Mouse (Mus musculus) urinary bladder, postnatal 36 days (tissue): ENCODE measurements around the gene Vdr.

Experiments used
- DNase-seq, 2 experiments: peaks; one replicate each; pipeline ENCODE4 v3.0.0; 2022; ENCODE audit warnings: low spot score in 2 of 2, mixed read lengths in 1 of 2

Vdr gene

GRCm38 (mm10) chr15:97829432-97829831, 81.0 kb downstream of the Vdr start:
- DNase-seq: no peak

- no peak for DNase-seq
Observed at GRCm38 (mm10) chr15:97828901-97829338, 81.5 kb downstream of the Vdr start.

DNA sequence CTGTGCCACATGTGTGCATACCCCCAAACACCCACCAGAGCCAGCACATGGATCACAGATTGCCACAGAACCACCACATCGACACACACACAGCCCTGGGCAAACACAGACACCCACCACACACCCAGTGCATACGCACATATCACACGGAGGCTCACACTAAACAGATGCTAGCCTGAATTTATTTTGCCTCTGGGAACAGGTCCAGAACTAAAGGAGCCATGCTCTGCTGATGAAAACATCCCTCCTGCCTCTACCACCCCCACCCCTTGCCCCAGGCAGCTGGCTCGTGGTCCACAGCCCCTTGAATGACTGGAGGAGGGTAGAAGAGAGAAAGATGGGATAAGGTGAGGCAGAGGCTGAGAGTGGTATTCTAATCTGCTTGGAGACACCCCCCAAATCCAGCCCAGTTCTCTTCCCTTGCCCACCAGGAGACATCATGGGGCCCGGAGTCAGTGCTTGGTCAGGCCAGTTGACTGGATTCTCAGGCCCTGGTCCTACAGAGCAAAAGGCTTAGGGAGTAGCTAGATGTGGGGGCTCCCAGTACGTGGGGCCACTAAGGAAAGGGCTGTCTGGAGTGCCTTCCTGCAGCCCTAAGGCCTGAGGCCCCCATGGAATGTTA, 82.1 kb downstream of the Vdr start:
- no peak for DNase-seq

- DNase-seq: no peak
Observed at GRCm38 (mm10) chr15:97827401-97827800, 83.0 kb downstream of the Vdr start.

DNA sequence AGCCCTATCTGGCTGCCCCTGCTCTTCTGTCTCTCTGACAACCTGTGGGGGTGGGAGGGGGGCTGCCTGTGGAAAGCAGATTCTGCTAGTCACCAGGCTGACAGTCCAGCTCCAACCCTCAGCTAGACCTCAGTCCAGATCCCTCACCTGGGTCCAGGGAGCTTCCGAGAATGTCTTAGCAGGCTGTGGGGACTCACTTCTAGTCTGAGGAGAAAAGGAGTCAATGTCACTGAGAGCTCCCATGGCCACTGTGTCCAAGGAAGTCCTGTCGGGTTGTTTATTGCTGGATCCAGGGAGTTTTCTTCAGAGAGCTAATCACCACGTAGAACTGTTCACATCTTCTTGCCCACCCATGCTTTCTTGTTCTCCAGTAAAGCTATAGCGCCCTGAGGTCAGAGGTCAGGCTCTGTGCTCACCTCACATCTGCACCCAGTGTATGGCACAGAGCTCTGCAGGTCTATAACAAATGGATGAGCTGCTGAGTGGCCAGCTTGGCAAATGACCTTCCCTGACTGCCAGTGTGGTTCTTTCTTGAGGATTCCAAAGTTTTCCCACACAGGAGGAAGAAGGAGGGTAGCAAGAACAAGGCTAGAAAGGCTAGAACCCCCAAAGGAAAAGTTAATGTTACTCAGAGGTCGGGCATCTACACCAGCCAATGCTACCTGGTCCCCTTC, 83.7 kb downstream of the Vdr start:
- no peak for DNase-seq

DNA sequence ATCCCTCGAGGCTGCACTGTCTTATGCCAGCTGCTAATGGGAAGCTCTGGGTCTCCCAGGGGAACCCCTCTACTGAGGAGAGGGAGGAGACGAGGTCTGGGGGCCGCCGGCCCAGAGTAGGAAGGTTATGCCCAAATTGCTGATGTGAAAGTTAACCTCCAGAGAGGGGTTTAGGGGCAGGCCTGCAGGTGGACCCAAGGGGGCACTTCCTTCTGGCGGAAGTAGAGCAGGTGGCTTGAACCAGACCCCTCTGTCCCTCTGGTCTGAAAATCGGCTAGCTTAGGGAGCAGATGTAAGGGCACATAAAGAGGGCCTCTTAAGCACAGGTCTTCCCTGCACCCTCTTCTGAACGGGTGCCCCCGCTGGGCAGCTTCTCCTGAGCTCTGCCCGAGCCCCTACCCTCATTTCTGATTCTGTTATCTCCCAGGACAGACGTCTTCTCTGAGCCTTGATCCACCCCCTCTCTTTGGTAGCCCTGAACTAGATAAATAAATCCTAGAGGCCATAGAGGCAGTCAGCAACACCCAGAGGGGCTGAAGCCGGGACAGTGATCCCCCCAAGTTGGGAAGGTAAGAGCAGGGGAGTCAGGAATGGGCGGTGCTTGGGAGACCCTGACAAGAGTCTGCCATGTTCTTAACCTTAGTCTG, 84.4 kb downstream of the Vdr start:
- no peak for DNase-seq

DNA sequence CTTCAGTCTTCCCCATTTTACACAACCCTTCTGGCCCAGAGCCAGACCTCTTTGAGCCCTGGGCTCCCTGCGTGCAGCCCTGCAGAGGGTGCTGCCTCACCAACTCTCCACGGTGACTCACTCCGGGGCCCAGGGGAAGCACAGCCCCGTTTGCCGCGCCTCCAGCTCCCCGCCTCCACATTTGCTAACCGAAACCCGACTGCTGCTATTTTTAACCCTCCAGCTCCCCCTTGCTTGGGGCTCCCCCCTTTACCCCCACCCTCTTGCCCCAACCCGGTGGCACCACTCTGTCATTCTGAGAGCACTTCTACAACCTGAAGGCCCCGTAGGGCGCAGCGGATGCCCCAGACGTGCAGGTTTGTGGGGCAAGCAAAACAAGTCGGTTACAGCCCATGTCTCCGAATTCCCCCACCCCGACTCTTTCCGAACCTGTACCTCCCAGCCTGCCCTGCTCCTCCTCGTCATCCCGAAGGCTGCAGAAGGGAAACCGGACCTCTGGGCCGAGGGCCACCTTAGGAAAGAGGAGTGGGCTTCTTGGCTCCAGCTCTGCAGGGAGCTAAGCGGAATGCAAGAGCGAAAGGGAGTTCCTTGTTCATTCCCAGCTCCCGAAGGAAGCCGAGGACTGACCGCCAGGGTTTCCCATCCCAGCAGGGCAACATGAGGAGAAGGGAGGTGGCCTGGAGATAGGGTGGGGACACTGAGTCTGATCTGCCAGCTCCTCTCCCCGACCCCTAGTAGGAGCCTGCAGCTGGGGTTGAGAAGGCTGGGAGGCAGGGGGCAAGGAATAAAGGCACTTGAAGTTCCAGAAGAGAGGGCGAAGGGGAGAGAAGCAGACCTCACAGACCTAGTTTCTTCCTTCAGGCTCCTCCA, 85.1 kb downstream of the Vdr start:
- DNase-seq: peak; percentile 81 to 88

- DNase-seq: no peak
Observed at GRCm38 (mm10) chr15:97824042-97824441, 86.4 kb downstream of the Vdr start.

DNA sequence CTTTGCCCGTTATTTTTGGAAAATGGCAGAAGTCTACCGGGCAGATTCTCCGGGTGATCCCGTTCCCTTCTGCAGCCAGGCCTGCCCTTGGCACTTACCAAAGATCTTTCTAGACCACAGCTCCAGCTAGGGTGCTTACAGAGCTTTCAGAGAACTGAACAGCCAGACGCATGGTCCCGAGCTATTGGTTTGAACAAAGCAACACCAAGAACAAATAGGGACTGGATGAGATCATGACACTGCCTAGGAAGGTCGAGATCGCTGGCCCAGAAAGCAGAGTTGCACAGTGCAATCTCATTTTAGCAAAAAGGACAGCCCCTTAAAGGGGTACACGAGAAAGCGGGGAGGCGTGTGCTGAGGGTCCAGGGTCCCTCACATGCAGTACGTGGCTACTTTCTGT, 87.0 kb downstream of the Vdr start:
- DNase-seq: no peak

DNA sequence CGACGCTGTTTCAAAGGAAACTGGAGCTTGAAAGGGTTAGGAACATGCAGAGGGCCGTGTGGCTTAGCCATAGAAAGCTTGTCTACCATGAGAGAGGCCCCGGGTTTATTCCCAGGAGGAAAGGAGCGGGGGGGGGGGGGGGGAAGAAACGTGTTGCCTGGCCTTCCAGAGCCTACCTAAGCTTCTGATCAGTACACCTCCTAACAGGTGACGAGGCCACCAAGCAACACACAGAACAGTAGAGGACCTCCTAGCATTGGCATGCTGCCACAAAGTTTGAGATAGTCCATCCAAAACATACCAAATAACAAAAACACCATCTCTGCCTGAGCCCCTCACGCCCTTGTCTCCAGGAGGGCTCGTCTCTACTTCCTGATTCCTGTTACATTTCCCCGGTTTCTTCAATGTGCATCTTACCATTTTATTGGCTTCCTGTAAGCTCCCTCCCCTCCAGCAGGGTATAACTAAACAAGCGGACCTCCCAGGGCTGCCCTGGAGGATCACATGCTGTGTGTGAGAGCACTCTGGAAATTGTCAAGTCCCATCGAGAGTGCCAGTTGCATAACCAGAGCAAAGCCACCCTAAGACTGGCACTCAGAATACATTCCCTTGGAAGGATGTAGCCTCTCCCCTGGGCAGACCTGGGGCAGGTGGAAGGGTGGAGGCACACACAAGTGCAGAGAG, 87.7 kb downstream of the Vdr start:
- no peak for DNase-seq

- no peak for DNase-seq
Observed at GRCm38 (mm10) chr15:97821983-97822363, 88.5 kb downstream of the Vdr start.

DNA sequence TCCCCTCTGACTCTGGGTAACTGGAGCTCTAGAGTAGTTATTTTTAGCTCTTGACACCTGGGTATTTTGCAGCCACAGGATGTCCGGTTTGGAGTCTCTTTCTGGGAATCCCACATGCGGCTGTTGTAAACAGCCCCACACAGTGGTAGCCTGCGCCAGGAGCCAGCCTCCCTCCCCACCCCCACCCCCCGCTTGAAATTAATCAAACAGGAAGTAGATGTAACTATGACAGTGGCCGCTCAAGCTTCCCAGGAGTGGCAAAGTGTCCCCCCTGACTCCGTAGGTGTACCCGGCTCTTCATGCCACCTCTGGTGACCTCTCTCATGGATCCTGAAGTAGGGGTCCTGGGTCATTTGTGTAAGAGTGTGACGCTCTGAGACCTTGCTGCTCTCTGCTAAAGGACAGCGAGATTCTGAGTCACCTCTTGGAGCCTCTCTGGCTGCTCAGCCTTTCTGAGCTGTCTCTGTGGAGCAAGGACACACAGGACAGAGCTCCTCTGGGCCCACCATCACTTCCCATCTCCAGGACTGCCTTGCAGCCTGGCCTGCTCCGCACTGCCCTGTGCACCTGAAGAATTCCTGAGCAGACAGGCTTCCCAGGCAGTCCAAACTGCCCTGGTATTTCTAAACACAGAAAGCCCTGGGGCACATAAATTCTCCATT, 89.0 kb downstream of the Vdr start:
- no peak for DNase-seq

DNA sequence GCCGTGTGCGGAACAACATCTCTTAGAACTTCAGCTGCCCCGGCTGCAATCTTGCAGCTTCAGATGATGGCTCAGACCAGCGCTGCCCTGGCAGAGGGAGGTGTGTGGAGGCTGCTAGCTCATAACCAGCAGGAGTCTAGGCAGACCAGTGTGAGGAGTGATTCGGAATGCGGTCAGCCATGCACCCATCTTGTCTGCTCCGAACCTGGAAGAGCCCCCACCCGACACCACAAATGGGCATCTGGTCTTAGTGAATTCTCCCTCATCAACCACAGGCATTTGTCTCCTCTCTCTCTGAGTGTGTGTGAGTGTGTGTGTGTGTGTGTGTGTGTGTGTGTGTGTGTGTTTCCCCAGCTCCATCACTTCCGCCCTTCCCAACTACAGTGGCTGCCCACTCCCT, 90.5 kb downstream of the Vdr start:
- no peak for DNase-seq

DNA sequence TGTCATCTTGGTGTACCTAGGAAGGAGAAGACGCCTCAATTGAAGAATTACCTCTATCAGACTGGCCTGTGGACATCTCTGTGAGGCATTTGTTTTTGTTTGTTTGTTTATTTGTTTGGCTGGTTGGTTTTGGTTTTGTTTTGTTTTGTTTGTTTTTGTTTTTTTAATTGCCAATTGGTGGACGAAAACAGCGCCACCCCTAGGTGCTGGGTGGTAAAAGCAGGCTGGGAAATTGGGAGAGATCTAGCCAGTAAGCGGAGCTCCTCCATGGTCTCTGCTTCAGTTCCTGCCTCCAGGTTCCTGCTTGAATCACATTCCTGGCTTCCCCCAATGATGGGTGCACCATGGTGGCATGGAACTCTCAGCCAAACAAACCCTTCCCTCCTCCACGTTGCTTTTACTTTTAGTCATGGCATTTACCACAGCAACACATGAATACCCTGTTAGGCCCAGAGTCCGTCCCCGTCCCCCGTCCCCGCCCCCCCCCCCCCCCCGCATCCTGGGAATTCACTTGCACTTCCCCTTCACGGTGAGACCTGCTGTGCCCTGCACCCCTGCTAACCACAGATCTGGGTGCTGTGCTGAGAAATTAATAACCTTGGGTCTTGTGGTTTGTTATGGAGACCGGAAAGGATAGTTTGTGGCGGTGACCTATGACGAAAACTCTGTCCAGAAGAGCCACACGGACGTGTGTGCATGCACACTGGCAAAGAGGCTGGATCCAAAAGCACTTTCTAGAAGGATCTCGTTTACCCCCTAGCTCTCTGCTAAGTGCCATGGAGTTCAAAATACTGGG, 94.0 kb downstream of the Vdr start:
- no peak for DNase-seq

DNA sequence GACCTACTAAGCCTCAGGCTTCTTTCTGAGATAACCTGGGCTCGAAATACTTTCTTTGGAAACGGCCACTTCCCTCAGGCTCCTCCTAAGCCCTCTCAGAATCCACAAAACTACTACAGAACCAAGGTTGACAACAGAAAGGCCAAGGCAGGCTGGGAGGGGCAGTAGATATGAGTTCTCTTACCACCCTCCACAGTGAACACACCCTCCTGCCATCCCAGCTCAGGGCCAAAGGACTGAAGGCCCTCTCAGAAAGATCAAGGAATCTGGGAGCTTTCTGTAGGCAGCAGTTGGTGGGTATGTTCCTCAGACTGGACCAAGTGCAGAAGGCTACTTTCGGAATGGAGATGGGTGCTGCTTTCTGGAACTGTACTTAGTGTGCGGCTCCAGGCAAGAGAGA, 95.2 kb downstream of the Vdr start:
- DNase-seq: no peak

- DNase-seq: no peak
Observed at GRCm38 (mm10) chr15:97814703-97815102, 95.7 kb downstream of the Vdr start.

DNA sequence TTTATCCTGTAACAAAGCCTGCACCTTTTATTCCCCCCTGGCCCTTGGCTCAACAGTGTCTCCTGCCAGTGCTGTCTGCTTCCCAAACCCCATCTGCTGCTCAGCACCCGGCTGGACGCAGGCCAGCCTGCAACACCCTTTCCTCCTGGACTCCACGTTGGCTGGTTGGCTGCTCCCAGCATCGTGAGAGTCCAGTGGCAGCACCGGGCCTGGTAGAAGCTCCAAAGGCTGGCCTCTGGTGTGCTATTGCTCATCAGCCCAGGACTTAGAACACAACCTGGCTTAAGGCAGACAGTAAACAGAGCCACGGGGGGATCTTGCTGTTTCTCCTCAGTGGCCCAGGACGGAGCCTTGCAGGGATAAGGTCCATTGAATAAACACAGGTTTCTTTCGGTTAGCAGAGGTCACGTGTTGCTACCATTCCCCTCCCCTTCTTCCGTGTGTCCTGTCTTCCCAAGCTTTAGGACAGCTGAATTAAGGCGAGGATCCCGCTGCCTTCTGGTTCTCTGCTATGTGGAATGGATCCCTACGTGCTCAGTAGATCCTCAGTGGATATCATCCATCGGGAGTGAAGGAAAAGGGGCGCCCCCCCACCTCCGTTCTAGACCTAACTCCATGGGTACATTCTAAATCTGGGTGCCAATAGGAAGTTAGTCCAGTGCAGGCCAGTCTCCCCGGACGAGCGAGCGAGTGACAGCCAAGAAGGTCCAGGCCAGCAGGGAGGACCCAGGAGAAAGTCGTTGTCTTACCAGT, 96.8 kb downstream of the Vdr start:
- no peak for DNase-seq

DNA sequence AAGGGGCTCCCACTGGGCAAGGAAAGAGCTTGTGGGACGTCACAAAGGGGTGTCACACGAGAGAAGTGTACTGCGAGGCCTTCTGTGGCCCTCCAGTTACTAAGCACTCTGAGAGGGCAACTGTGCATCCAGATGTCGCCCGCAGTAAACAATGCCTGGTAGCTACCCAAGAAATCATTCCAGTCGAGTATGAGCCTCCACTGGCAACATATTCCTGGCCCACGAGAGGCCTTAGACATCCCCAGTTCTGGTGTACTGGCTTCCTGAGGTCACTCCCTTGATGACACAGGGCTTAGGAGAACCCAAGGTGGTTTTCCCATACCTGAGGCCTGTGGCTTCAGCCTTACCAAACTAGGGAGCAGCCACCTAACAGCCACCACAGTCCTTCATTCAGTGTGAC, 97.6 kb downstream of the Vdr start:
- DNase-seq: no peak

DNA sequence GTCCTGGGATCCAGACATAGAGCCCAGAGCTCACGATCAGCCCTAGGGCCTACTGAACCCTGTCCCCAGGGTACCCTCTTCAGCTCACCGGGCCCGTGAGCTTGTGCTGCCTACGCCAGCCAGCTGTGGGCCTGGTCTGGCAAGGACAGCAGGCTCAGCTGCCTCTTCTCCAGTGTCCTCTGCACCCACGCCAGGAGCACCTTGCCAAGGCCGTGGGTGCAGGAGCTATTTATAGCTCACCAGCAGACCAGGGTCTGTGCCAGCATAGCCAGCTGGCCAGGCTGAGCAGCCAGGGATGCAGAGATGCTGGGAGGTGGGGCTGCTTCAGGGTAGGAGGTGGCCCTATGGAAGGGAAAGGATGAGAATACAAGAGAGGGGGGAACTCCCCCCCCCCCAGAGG, 98.3 kb downstream of the Vdr start:
- DNase-seq: peak in 1 of 2 experiments; percentile 57

DNA sequence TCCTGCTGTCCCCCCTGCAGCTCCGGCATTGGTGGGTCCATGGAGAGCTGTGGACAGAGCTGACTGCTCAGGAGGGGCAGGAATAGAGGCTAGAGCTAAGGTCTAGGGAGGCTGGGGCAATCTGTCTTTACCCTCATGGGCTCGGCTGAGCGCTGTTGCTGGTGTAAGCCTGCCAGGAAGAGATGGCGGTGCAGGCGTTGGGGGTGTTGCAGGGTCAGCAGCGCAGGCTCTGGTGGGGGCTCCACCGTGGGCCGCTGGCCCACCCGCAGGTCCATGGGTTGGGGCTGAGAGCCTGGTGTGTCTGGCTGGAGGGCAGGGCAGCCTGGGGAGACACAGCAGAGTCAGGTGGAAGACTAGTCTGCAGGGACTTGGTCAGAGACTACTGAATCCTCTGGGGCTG, 99.1 kb downstream of the Vdr start:
- no peak for DNase-seq
